Mouse (Mus musculus): ENCODE data around the gene Donson.

GRCm38 (mm10) chr16:91689791-91690190, 1.2 kb upstream of the Donson start:
- no peak for TF ChIP-seq CTCF (IDR thresholded peaks at IDR 0.05; ENCODE audit: low read depth)
- TF ChIP-seq EP300 (optimal IDR thresholded peaks at IDR 0.05) = no peak

Measured in stomach, postnatal 0 days (tissue).